Mouse (Mus musculus): ENCODE measurements around the gene Armc9. TPM values are rescaled to one million over a fixed set of nuclear protein-coding genes. Genes with fewer than 3 reads are reported as not detected.

The Armc9 gene
- polyA plus RNA-seq (2014; fragmentation: Illumina TruSeq; extraction: RNeasy Lipid Tissue Mini Kit (QIAGEN cat#74804); ENCODE audit: low read depth, low replicate concordance): 3.4 TPM

GRCm38 (mm10) chr1:86154133-86154823, at the start of gene Armc9:
Gene Armc9 (plus strand): TSS chr1:86154780.

GRCm38 (mm10) chr1:86111779-86112178, 42.8 kb upstream of the Armc9 start, which contains the start of gene Htr2b:
Gene Htr2b (minus strand): TSS chr1:86111970.

GRCm38 (mm10) chr1:86133337-86133736, 21.2 kb upstream of the Armc9 start, which contains the start of gene Gm21972:
Gene Gm21972 (plus strand): TSS chr1:86133637.

GRCm38 (mm10) chr1:86302532-86302931, 148.0 kb downstream of the Armc9 start, which contains the start of gene B3gnt7:
Gene B3gnt7 (plus strand): TSS chr1:86302832.

Other genes starting within 250 kb of the Armc9 start
- not detected for gene 4933407L21Rik, start 226.3 kb upstream of the Armc9 start, polyA plus RNA-seq (2014; fragmentation: Illumina TruSeq; extraction: RNeasy Lipid Tissue Mini Kit (QIAGEN cat#74804); ENCODE audit: low read depth, low replicate concordance)
- gene Gpr55, start 193.8 kb upstream of the Armc9 start, polyA plus RNA-seq (2014; fragmentation: Illumina TruSeq; extraction: RNeasy Lipid Tissue Mini Kit (QIAGEN cat#74804); ENCODE audit: low read depth, low replicate concordance): not detected
- not detected for gene Spata3, start 138.0 kb upstream of the Armc9 start, polyA plus RNA-seq (2014; fragmentation: Illumina TruSeq; extraction: RNeasy Lipid Tissue Mini Kit (QIAGEN cat#74804); ENCODE audit: low read depth, low replicate concordance)
- not detected for gene 2810459M11Rik, start 108.9 kb upstream of the Armc9 start, polyA plus RNA-seq (2014; fragmentation: Illumina TruSeq; extraction: RNeasy Lipid Tissue Mini Kit (QIAGEN cat#74804); ENCODE audit: low read depth, low replicate concordance)
- gene Psmd1, start 90.4 kb upstream of the Armc9 start, polyA plus RNA-seq (2014; fragmentation: Illumina TruSeq; extraction: RNeasy Lipid Tissue Mini Kit (QIAGEN cat#74804); ENCODE audit: low read depth, low replicate concordance): 110 TPM
- gene Htr2b, start 42.8 kb upstream of the Armc9 start, polyA plus RNA-seq (2014; fragmentation: Illumina TruSeq; extraction: RNeasy Lipid Tissue Mini Kit (QIAGEN cat#74804); ENCODE audit: low read depth, low replicate concordance): not detected
- not detected for gene Gm21972, start 21.1 kb upstream of the Armc9 start, polyA plus RNA-seq (2014; fragmentation: Illumina TruSeq; extraction: RNeasy Lipid Tissue Mini Kit (QIAGEN cat#74804); ENCODE audit: low read depth, low replicate concordance)
- 0.39 TPM for gene B3gnt7, start 148.1 kb downstream of the Armc9 start, polyA plus RNA-seq (2014; fragmentation: Illumina TruSeq; extraction: RNeasy Lipid Tissue Mini Kit (QIAGEN cat#74804); ENCODE audit: low read depth, low replicate concordance)
- gene Ncl, start 204.6 kb downstream of the Armc9 start, polyA plus RNA-seq (2014; fragmentation: Illumina TruSeq; extraction: RNeasy Lipid Tissue Mini Kit (QIAGEN cat#74804); ENCODE audit: low read depth, low replicate concordance): 148 TPM

Data from heart, adult 10 weeks (tissue).